Mouse (Mus musculus): ENCODE results near the gene 5830411N06Rik.

DNA sequence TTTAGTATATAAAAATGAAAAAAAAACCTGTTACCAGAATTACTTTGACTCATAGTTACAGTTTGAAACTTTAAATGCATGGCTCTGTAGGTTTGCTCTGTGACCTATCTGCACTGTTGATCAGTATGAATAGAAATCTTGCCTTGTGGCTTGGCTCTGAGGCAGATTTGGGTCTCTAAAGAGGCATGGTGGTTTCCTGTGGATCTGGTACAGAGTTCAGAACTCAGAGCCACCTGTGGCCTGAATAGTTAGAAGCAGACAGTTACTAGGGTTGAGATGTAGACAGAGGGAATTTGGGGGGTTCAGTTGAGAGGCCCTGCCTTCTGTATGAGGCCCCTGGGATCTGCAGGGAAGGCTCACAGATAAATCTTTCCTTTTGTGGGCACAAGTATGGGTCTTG is 74.1 kb downstream of the 5830411N06Rik start:
- TF ChIP-seq POLR2A (IDR thresholded peaks at IDR 0.05; ENCODE audit: low read depth, low read length) (no peak), CTCF (IDR thresholded peaks at IDR 0.05; ENCODE audit: extremely low read depth, insufficient read length, insufficient replicate concordance, low read depth, low read length) (no peak)
